ENCODE assay signal across 26 mouse cellular contexts in the genomic region with DNA sequence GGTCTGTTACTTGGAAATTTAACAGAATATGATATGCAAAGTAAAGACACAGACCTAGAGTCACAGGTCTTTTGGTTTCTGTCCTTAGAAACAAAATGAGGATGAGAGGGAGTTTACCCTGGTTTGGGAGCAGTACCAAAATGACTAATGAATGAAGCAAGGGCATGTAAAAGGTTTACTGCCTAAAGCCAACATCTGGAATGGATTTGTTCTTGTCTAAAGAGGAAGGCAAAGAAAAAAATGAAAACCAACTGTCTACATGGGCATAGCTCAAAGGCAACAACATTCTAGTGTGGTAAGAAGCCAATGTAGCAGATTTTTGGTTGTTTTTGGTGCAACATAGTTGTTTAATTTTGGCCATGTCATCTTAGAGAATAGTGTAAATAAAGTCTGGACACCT.
DNase-seq lines count a peak whose midpoint lies in the region; ATAC-seq lines count a peak whose summit lies in the region.
"Had no signal": no experiment of that assay in that cellular context is flagged by ENCODE, and none has a peak within 500 bp of the region (broad histone marks: within the 10 kb centered on the region; RNA-seq: fewer than 3 reads in every experiment).

No protein-coding gene starts in this region.

- DNase-seq in embryonic facial prominence, embryonic 11.5 days (ENCODE audit: low spot score) = peak; percentile 57
- no peak for DNase-seq in embryonic facial prominence, embryonic 10.5 days (ENCODE audit: low spot score)
- peak; percentile 5 for DNase-seq in embryo, embryonic 10.5 days (ENCODE audit: low spot score)
- DNase-seq in embryonic facial prominence, embryonic 14.5 days (ENCODE audit: low spot score) = peak; percentile 7
- DNase-seq in c-Kit-positive CD71-positive TER-119-positive erythroid progenitor cells, embryonic 14.5 days (ENCODE audit: low spot score) = no peak
- no peak for DNase-seq in left cerebral cortex, adult 8-10 months (ENCODE audit: low spot score in 2 of 2)
- DNase-seq: adrenal gland, adult 8-10 months; adrenal gland, postnatal 14 days; adrenal gland, postnatal 36 days; B cell, adult 2 months; cerebellum, adult 11 months; cerebellum, adult 18-20 months; cerebellum, adult 8-10 months; cerebellum, adult 9-11 months; cerebellum, postnatal 14 days; cerebellum, postnatal 36 days; forebrain, postnatal 0 days had no signal

- no peak overlapping the region for H3K4me2 ChIP-seq in embryonic facial prominence, embryonic 11.5 days (ENCODE audit: low read depth, low read length)
- no peak overlapping the region for H3K4me2 ChIP-seq in embryonic facial prominence, embryonic 14.5 days (ENCODE audit: low read depth, low read length)
- no peak overlapping the region for H3K4me2 ChIP-seq in kidney, embryonic 16.5 days (replicated peaks; ENCODE audit: low read depth, low read length)
- H3K4me2 ChIP-seq: embryonic facial prominence, embryonic 13.5 days; forebrain, embryonic 13.5 days; forebrain, embryonic 15.5 days had no signal

- no peaks in the 10 kb centered on the region for H3K9me3 ChIP-seq in embryonic facial prominence, embryonic 11.5 days (replicated peaks; ENCODE audit: control insufficient read depth, low read length)
- H3K9me3 ChIP-seq in embryonic facial prominence, embryonic 10.5 days = no peaks in the 10 kb centered on the region
- H3K9me3 ChIP-seq in embryonic facial prominence, embryonic 14.5 days (ENCODE audit: control insufficient read depth, low read length) = no peaks in the 10 kb centered on the region
- no peaks in the 10 kb centered on the region for H3K9me3 ChIP-seq in kidney, embryonic 16.5 days (ENCODE audit: low read length)
- H3K9me3 ChIP-seq: embryonic facial prominence, embryonic 13.5 days; forebrain, embryonic 13.5 days; forebrain, embryonic 15.5 days; G1E had no signal

- no peaks in the 10 kb centered on the region for H3K27me3 ChIP-seq in embryonic facial prominence, embryonic 11.5 days (ENCODE audit: control insufficient read depth, insufficient read depth, low read length)
- H3K27me3 ChIP-seq in embryonic facial prominence, embryonic 10.5 days (replicated peaks; ENCODE audit: low read depth, poor library complexity, severe bottlenecking) = no peaks in the 10 kb centered on the region
- H3K27me3 ChIP-seq in embryonic facial prominence, embryonic 14.5 days (replicated peaks; ENCODE audit: control insufficient read depth, insufficient read depth, low read length) = no peaks in the 10 kb centered on the region
- no peaks in the 10 kb centered on the region for H3K27me3 ChIP-seq in kidney, embryonic 16.5 days (ENCODE audit: insufficient read depth, low read length)
- H3K27me3 ChIP-seq: CH12.LX; embryonic facial prominence, embryonic 13.5 days; forebrain, embryonic 13.5 days; forebrain, embryonic 15.5 days; Patski had no signal

- H3K4me3 ChIP-seq in embryonic facial prominence, embryonic 11.5 days (ENCODE audit: low read depth, low read length) = no peak overlapping the region
- H3K4me3 ChIP-seq in embryonic facial prominence, embryonic 10.5 days = no peak overlapping the region
- H3K4me3 ChIP-seq in embryonic facial prominence, embryonic 14.5 days (ENCODE audit: low read depth, low read length) = no peak overlapping the region
- no peak overlapping the region for H3K4me3 ChIP-seq in kidney, embryonic 16.5 days (ENCODE audit: low read length)
- H3K4me3 ChIP-seq: embryonic facial prominence, embryonic 13.5 days; forebrain, embryonic 13.5 days; forebrain, embryonic 15.5 days had no signal

- no peak for ATAC-seq in embryonic facial prominence, embryonic 11.5 days (replicated peaks; ENCODE audit: insufficient number of reproducible peaks, low FRiP score, low TSS enrichment, low read depth)
- no peak for ATAC-seq in embryonic facial prominence, embryonic 14.5 days (ENCODE audit: low read depth)
- ATAC-seq in kidney, embryonic 16.5 days (ENCODE audit: low FRiP score, low TSS enrichment) = no peak
- ATAC-seq: activated CD4-positive, CD25-positive, alpha-beta regulatory T cell, adult 4 months; CD4-positive, CD25-positive, alpha-beta regulatory T cell, adult 4 months; forebrain, embryonic 13.5 days; forebrain, embryonic 15.5 days; forebrain, postnatal 0 days; Patski had no signal

- H3K9ac ChIP-seq in embryonic facial prominence, embryonic 11.5 days (replicated peaks; ENCODE audit: low read length) = no peak overlapping the region
- H3K9ac ChIP-seq in embryonic facial prominence, embryonic 14.5 days (ENCODE audit: low read depth, low read length) = no peak overlapping the region
- H3K9ac ChIP-seq in kidney, embryonic 16.5 days (replicated peaks; ENCODE audit: low read length) = no peak overlapping the region
- H3K9ac ChIP-seq: embryonic facial prominence, embryonic 13.5 days; forebrain, embryonic 13.5 days; forebrain, embryonic 15.5 days; forebrain, postnatal 0 days had no signal

- no peaks in the 10 kb centered on the region for H3K4me1 ChIP-seq in embryonic facial prominence, embryonic 11.5 days (ENCODE audit: control insufficient read depth, insufficient read depth, low read length)
- no peaks in the 10 kb centered on the region for H3K4me1 ChIP-seq in embryonic facial prominence, embryonic 10.5 days
- H3K4me1 ChIP-seq in embryonic facial prominence, embryonic 14.5 days (ENCODE audit: control insufficient read depth, insufficient read depth, low read length) = no peaks in the 10 kb centered on the region
- no peaks in the 10 kb centered on the region for H3K4me1 ChIP-seq in kidney, embryonic 16.5 days (ENCODE audit: insufficient read depth, low read length)
- H3K4me1 ChIP-seq: embryonic facial prominence, embryonic 13.5 days; forebrain, embryonic 13.5 days; forebrain, embryonic 15.5 days had no signal

- H3K36me3 ChIP-seq in embryonic facial prominence, embryonic 11.5 days (replicated peaks; ENCODE audit: control insufficient read depth, insufficient read depth, low read depth, low read length) = no peaks in the 10 kb centered on the region
- H3K36me3 ChIP-seq in embryonic facial prominence, embryonic 10.5 days (replicated peaks) = no peaks in the 10 kb centered on the region
- H3K36me3 ChIP-seq in embryonic facial prominence, embryonic 14.5 days (ENCODE audit: control insufficient read depth, insufficient read depth, low read length) = no peaks in the 10 kb centered on the region
- no peaks in the 10 kb centered on the region for H3K36me3 ChIP-seq in kidney, embryonic 16.5 days (ENCODE audit: insufficient read depth, low read length)
- H3K36me3 ChIP-seq: embryonic facial prominence, embryonic 13.5 days; forebrain, embryonic 15.5 days; G1E had no signal

- H3K27ac ChIP-seq in embryonic facial prominence, embryonic 11.5 days (replicated peaks; ENCODE audit: low read depth, low read length) = no peak overlapping the region
- H3K27ac ChIP-seq in embryonic facial prominence, embryonic 10.5 days (replicated peaks) = no peak overlapping the region
- no peak overlapping the region for H3K27ac ChIP-seq in embryonic facial prominence, embryonic 14.5 days (replicated peaks; ENCODE audit: low read depth, low read length)
- no peak overlapping the region for H3K27ac ChIP-seq in kidney, embryonic 16.5 days (ENCODE audit: low read length)
- H3K27ac ChIP-seq: embryonic facial prominence, embryonic 13.5 days; forebrain, embryonic 13.5 days; forebrain, embryonic 15.5 days had no signal

Comparison
In these comparisons a context has a peak if more than half of its experiments do, and no peak if none do; other contexts are left out.
1. DNase-seq: peak in embryonic facial prominence, embryonic 11.5 days (single experiment), embryo, embryonic 10.5 days (single experiment) and embryonic facial prominence, embryonic 14.5 days (single experiment); none in embryonic facial prominence, embryonic 10.5 days (single experiment), c-Kit-positive CD71-positive TER-119-positive erythroid progenitor cells, embryonic 14.5 days (single experiment) and left cerebral cortex, adult 8-10 months (0 of 2).